Mouse (Mus musculus) heart, postnatal 0 days (tissue): ENCODE results near the gene Bmx.

Experiments
- CTCF ChIP-seq: IDR thresholded peaks from 2 replicates; pipeline ENCODE4 v1.5.1; 2016; ENCODE audit warnings: antibody characterized with exemption, control low read depth, low read depth
- EP300 ChIP-seq: IDR thresholded peaks from 2 replicates; pipeline ENCODE4 v1.6.1; 2016; ENCODE audit warnings: antibody characterized with exemption, low read depth

DNA sequence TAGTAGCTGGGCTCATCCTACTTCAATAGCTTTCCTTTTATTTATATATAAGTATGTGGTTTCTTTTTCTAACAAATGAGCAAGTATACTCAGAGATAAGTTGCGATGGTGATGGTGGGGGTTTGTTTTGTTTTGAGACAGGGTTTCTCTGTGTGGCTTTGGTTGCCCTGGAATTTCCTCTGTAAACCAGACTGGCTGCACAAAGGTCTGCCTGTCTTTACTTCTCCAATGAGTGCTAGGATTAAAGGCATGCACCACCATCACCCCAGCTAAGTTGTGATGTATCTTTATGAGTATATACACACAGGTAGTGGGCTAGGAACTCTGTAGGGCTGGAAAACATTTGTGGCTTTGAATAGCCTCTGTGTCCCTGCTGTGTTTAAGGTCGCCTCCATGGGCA is 11.3 kb downstream of the Bmx start:
- no peak for TF ChIP-seq CTCF
- TF ChIP-seq EP300 = no peak
